Mouse (Mus musculus) ES-Bruce4 (cell line): ENCODE measurements around the gene Grid2. TPM values are rescaled to one million over a fixed set of nuclear protein-coding genes. Genes with fewer than 3 reads are reported as not detected.

ENCODE experiments used
- H3K27ac ChIP-seq: 2 replicates; pipeline ENCODE4 v1.5.1; 2012; ENCODE audit warnings: low read length, inconsistent platforms; ENCODE audit not compliant: insufficient read depth
- H3K27me3 ChIP-seq: 2 replicates; pipeline ENCODE4 v1.6.1; 2012; ENCODE audit warnings: mild to moderate bottlenecking, low read length, inconsistent platforms; ENCODE audit not compliant: control insufficient read depth, poor library complexity, insufficient read depth, severe bottlenecking
- H3K36me3 ChIP-seq: 2 replicates; pipeline ENCODE4 v1.6.1; 2012; ENCODE audit warnings: inconsistent platforms, mild to moderate bottlenecking, low read length, moderate library complexity; ENCODE audit not compliant: control insufficient read depth, poor library complexity, insufficient read depth, severe bottlenecking
- H3K4me1 ChIP-seq: one replicate; pipeline ENCODE4 v1.8.1; 2011; ENCODE audit warnings: low read length; ENCODE audit not compliant: control insufficient read depth, insufficient read depth
- H3K4me3 ChIP-seq: 2 replicates; pipeline ENCODE4 v1.5.1; 2011; ENCODE audit warnings: low read depth, mild to moderate bottlenecking, low read length
- H3K9ac ChIP-seq: 2 replicates; pipeline ENCODE4 v1.6.1; 2012; ENCODE audit warnings: low read depth, mild to moderate bottlenecking, inconsistent platforms; ENCODE audit not compliant: poor library complexity, severe bottlenecking
- H3K9me3 ChIP-seq: replicated peaks from 2 replicates; pipeline ENCODE4 v1.6.1; 2012; ENCODE audit warnings: mild to moderate bottlenecking, low read length, inconsistent platforms; ENCODE audit not compliant: control insufficient read depth, poor library complexity, insufficient read depth, severe bottlenecking
- CTCF ChIP-seq: IDR thresholded peaks from one replicate; pipeline ENCODE4 v1.8.1; 2011; ENCODE audit warnings: low read depth, low read length
- EP300 ChIP-seq: IDR thresholded peaks from 2 replicates; pipeline ENCODE4 v1.6.1; 2011; ENCODE audit warnings: low read depth, low read length; ENCODE audit not compliant: insufficient read depth
- POLR2A ChIP-seq: IDR thresholded peaks from one replicate; pipeline ENCODE4 v1.8.1; 2011; ENCODE audit warnings: low read length; ENCODE audit not compliant: insufficient read depth
- polyA plus RNA-seq: library from polyadenylated mRNA; stranded (reverse); fragments of >200 nt; gene quantifications from 2 replicates; pipeline ENCODE4 v1.2.4, GENCODE M21; 2011; ENCODE audit warnings: low read depth; ENCODE audit not compliant: missing spikeins, insufficient read depth, insufficient read length

Gene Grid2
- polyA plus RNA-seq, 1 experiment = 0.15 TPM

- H3K9ac ChIP-seq = no peak overlapping the region
- TF ChIP-seq CTCF = no peak
- no peak for TF ChIP-seq POLR2A
- TF ChIP-seq EP300 = no peak
- H3K36me3 ChIP-seq = no peaks in the 10 kb centered on the region
Measured at GRCm38 (mm10) chr6:64648196-64648595, 1392.5 kb downstream of the Grid2 start.

GRCm38 (mm10) chr6:64649296-64650226 lies 1393.9 kb downstream of the Grid2 start:
- H3K36me3 ChIP-seq = no peaks in the 10 kb centered on the region
- H3K4me1 ChIP-seq = peaks cover 2% of the 10 kb centered on the region
- TF ChIP-seq EP300 (no peak), CTCF (peak; percentile 52)
- H3K27me3 ChIP-seq = no peaks in the 10 kb centered on the region
- H3K9me3 ChIP-seq = no peaks in the 10 kb centered on the region
- H3K9ac ChIP-seq = no peak overlapping the region
- no peak overlapping the region for H3K27ac ChIP-seq
- H3K4me3 ChIP-seq = no peak overlapping the region

More at GRCm38 (mm10) chr6:64648196-64648595, 1392.5 kb downstream of the Grid2 start:
- H3K4me3 ChIP-seq = no peak overlapping the region
- peaks cover 2% of the 10 kb centered on the region for H3K4me1 ChIP-seq
- no peak overlapping the region for H3K27ac ChIP-seq
- H3K27me3 ChIP-seq = no peaks in the 10 kb centered on the region
- H3K9me3 ChIP-seq = no peaks in the 10 kb centered on the region

GRCm38 (mm10) chr6:64650765-64651164 lies 1395.1 kb downstream of the Grid2 start:
- H3K36me3 ChIP-seq = no peaks in the 10 kb centered on the region
- no peaks in the 10 kb centered on the region for H3K27me3 ChIP-seq
- no peak overlapping the region for H3K9ac ChIP-seq
- no peak for TF ChIP-seq CTCF
- TF ChIP-seq POLR2A = no peak
- TF ChIP-seq EP300 = no peak
- no peak overlapping the region for H3K27ac ChIP-seq
- H3K4me1 ChIP-seq = peaks cover 2% of the 10 kb centered on the region
- H3K9me3 ChIP-seq = no peaks in the 10 kb centered on the region
- H3K4me3 ChIP-seq = no peak overlapping the region

GRCm38 (mm10) chr6:64671010-64671409 lies 1415.3 kb downstream of the Grid2 start:
- Histone ChIP-seq H3K9ac (no peak overlapping the region), H3K4me3 (no peak overlapping the region), H3K27ac (no peak overlapping the region), H3K27me3 (no peaks in the 10 kb centered on the region), H3K36me3 (no peaks in the 10 kb centered on the region), H3K9me3 (no peaks in the 10 kb centered on the region), H3K4me1 (no peaks in the 10 kb centered on the region)
- TF ChIP-seq CTCF = no peak
- no peak for TF ChIP-seq POLR2A
- TF ChIP-seq EP300 = no peak

- no peaks in the 10 kb centered on the region for H3K27me3 ChIP-seq
- TF ChIP-seq CTCF (no peak), EP300 (no peak), POLR2A (no peak)
- no peak overlapping the region for H3K27ac ChIP-seq
- no peaks in the 10 kb centered on the region for H3K4me1 ChIP-seq
- H3K9ac ChIP-seq = no peak overlapping the region
- no peaks in the 10 kb centered on the region for H3K36me3 ChIP-seq
- no peak overlapping the region for H3K4me3 ChIP-seq
- H3K9me3 ChIP-seq = no peaks in the 10 kb centered on the region
Measured at GRCm38 (mm10) chr6:64678815-64679214, 1423.1 kb downstream of the Grid2 start.

GRCm38 (mm10) chr6:64683974-64684373 lies 1428.3 kb downstream of the Grid2 start:
- no peak overlapping the region for H3K27ac ChIP-seq
- TF ChIP-seq EP300 = no peak
- no peak for TF ChIP-seq POLR2A
- TF ChIP-seq CTCF = peak; percentile 64

More at GRCm38 (mm10) chr6:64683974-64684373, 1428.3 kb downstream of the Grid2 start:
- H3K4me3 ChIP-seq = no peak overlapping the region
- no peaks in the 10 kb centered on the region for H3K27me3 ChIP-seq
- no peak overlapping the region for H3K9ac ChIP-seq
- no peaks in the 10 kb centered on the region for H3K9me3 ChIP-seq
- H3K36me3 ChIP-seq = no peaks in the 10 kb centered on the region
- H3K4me1 ChIP-seq = no peaks in the 10 kb centered on the region
